Mouse (Mus musculus) small intestine, adult 2 months (tissue): ENCODE measurements around the gene Cxcl9.

Experiments used
- CTCF ChIP-seq: fragments of 200-500 bp; IDR thresholded peaks from 2 replicates; pipeline ENCODE4 v1.5.1; 2012; ENCODE audit warnings: low read depth, mild to moderate bottlenecking, control low read depth, inconsistent platforms, low read length, moderate library complexity, mixed read lengths; ENCODE audit not compliant: insufficient replicate concordance, insufficient read length; ENCODE audit errors: extremely low read depth
- POLR2A ChIP-seq: fragments of 200-500 bp; IDR thresholded peaks from 2 replicates; pipeline ENCODE4 v1.6.1; 2012; ENCODE audit warnings: low read depth, mild to moderate bottlenecking, control low read depth, inconsistent platforms, low read length, moderate library complexity

GRCm38 (mm10) chr5:92287840-92288239 is 40.0 kb downstream of the Cxcl9 start:
- TF ChIP-seq CTCF (no peak), POLR2A (no peak)
